Mouse (Mus musculus): Measurements from ENCODE around the gene Tcl1b5. TPM values are rescaled to one million over a fixed set of nuclear protein-coding genes. Genes with fewer than 3 reads are reported as not detected.
"Not testable (repeated sequence)": the region's sequence is repeated elsewhere in the genome, so short reads cannot be mapped to it uniquely, and the experiment has no call there.

The Tcl1b5 gene
- not detected in 2 replicates for polyA plus RNA-seq (2014; fragmentation: Nextera tagmentation; extraction: Ambion mirVana)

DNA sequence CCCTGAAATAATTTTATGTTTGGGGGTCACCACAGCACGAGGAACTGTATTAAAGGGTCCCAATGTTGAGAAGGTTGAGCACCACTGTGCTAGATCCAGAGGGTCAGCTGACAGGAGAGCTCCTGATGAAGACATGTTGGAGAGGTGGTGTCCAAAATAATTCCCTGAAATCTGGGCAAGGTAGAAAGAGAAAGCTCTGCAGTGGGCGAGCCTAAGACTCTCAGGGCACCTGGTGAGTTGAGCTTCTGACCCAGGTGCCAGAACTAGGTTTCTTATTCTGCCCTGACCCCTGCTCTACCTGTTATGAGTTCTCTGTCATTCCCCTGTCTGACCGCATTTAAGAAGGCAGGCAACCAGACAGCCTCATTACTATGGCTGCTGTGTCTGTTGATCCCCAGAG, at the start of gene Tcl1b5:
TSS of gene Tcl1b5 (plus strand) at position 301 of the 400 bp plus-strand sequence.
- not testable (repeated sequence) for H3K4me2 ChIP-seq; H3K4me1 ChIP-seq (replicated peaks; ENCODE audit: control insufficient read depth, insufficient read depth, low read length); H3K9me3 ChIP-seq (ENCODE audit: control insufficient read depth, low read length); H3K27me3 ChIP-seq (replicated peaks; ENCODE audit: control insufficient read depth, insufficient read depth, low read length); DNase-seq (ENCODE audit: low spot score); H3K27ac ChIP-seq (ENCODE audit: low read depth, low read length); H3K36me3 ChIP-seq (ENCODE audit: control insufficient read depth, insufficient read depth, low read length); ATAC-seq (replicated peaks; ENCODE audit: low FRiP score); H3K9ac ChIP-seq (ENCODE audit: low read depth, low read length); H3K4me3 ChIP-seq (ENCODE audit: low read depth, low read length)
- 54% methylated on average over 3 of the region's 3 CpGs for WGBS

DNA sequence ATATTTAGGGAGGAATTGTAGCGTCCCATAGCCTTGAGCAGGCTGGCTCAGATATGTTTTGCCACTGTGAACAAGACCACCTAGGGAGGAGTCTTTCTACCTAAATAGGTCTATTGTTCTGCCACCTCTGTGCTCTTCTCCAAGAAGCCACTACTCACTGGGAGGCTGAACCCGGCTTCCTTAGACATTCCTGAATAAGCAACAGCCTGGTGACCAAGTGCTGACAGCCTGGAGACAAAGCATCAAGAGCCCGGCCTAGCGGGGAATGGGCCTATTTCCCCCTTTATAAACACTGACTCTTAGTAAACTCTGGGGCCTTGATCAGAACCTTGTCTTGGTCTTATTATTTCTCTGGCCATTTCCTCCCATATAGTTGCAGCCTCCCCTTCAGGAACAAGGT, 49.6 kb upstream of the Tcl1b5 start:
- no peaks in the 10 kb centered on the region for H3K9me3 ChIP-seq (ENCODE audit: control insufficient read depth, low read length)
- H3K4me2 ChIP-seq: no peak overlapping the region
- no peak overlapping the region for H3K4me3 ChIP-seq (ENCODE audit: low read depth, low read length)
- no peak for DNase-seq (ENCODE audit: low spot score)
- H3K27ac ChIP-seq (ENCODE audit: low read depth, low read length): no peak overlapping the region
- no peaks in the 10 kb centered on the region for H3K36me3 ChIP-seq (ENCODE audit: control insufficient read depth, insufficient read depth, low read length)
- ATAC-seq (replicated peaks; ENCODE audit: low FRiP score): no peak
- no peaks in the 10 kb centered on the region for H3K27me3 ChIP-seq (replicated peaks; ENCODE audit: control insufficient read depth, insufficient read depth, low read length)
- WGBS: 71% methylated on average over 4 of the region's 4 CpGs
- no peaks in the 10 kb centered on the region for H3K4me1 ChIP-seq (replicated peaks; ENCODE audit: control insufficient read depth, insufficient read depth, low read length)
- H3K9ac ChIP-seq (ENCODE audit: low read depth, low read length): no peak overlapping the region

- H3K27me3 ChIP-seq (replicated peaks; ENCODE audit: control insufficient read depth, insufficient read depth, low read length): no peaks in the 10 kb centered on the region
- H3K4me1 ChIP-seq (replicated peaks; ENCODE audit: control insufficient read depth, insufficient read depth, low read length): no peaks in the 10 kb centered on the region
- no peak overlapping the region for H3K4me3 ChIP-seq (ENCODE audit: low read depth, low read length)
- 69% methylated on average over 2 of the region's 2 CpGs for WGBS
- DNase-seq (ENCODE audit: low spot score) (no peak), ATAC-seq (replicated peaks; ENCODE audit: low FRiP score) (no peak)
- H3K36me3 ChIP-seq (ENCODE audit: control insufficient read depth, insufficient read depth, low read length): no peaks in the 10 kb centered on the region
- H3K9ac ChIP-seq (ENCODE audit: low read depth, low read length): no peak overlapping the region
- H3K9me3 ChIP-seq (ENCODE audit: control insufficient read depth, low read length): no peaks in the 10 kb centered on the region
- no peak overlapping the region for H3K27ac ChIP-seq (ENCODE audit: low read depth, low read length)
- no peak overlapping the region for H3K4me2 ChIP-seq
Observed at GRCm38 (mm10) chr12:105127607-105128006, 48.5 kb upstream of the Tcl1b5 start.

DNA sequence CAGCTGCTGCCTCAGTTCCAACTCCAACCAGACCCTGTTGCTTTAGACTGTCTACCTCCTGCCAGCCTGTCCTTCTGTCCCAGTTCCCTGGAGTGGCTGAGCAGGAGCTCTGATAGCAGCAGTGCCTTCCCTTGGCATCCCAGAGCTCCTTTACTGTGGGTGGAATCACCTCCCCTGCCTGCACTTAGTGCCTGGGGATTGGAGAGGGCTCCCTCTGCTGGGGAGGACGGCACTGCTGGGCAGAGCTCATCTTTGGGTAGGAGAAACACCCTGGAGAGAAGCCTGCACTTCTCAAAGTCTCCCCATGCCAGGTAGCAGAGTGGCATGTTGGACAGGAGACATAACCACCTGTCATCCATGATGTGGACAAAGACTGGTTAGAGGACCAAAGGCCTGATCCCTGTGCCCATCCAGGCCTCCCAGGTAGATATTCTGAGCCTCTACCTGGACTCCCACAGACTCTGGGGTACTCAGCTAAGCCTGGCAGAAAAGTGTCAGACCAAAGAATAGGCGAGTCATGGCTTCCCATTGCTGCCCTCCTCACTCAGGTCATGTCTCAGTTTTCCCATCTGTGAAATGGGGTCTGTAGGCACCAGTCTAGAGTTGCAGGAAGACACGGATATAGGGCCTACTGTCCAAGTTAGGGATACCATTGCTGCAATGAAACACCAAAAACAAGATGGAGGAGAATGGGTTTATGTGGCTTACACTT, 46.5 kb upstream of the Tcl1b5 start:
- not testable (repeated sequence) for ATAC-seq (replicated peaks; ENCODE audit: low FRiP score); H3K4me3 ChIP-seq (ENCODE audit: low read depth, low read length); H3K9ac ChIP-seq (ENCODE audit: low read depth, low read length); H3K27ac ChIP-seq (ENCODE audit: low read depth, low read length); H3K27me3 ChIP-seq (replicated peaks; ENCODE audit: control insufficient read depth, insufficient read depth, low read length); H3K9me3 ChIP-seq (ENCODE audit: control insufficient read depth, low read length); H3K4me2 ChIP-seq; DNase-seq (ENCODE audit: low spot score); H3K4me1 ChIP-seq (replicated peaks; ENCODE audit: control insufficient read depth, insufficient read depth, low read length); H3K36me3 ChIP-seq (ENCODE audit: control insufficient read depth, insufficient read depth, low read length)
- 47% methylated on average over 3 of the region's 3 CpGs for WGBS

GRCm38 (mm10) chr12:105134167-105134566, 42.0 kb upstream of the Tcl1b5 start:
- not testable (repeated sequence) for H3K36me3 ChIP-seq (ENCODE audit: control insufficient read depth, insufficient read depth, low read length); H3K4me1 ChIP-seq (replicated peaks; ENCODE audit: control insufficient read depth, insufficient read depth, low read length); H3K4me3 ChIP-seq (ENCODE audit: low read depth, low read length); ATAC-seq (replicated peaks; ENCODE audit: low FRiP score); H3K9me3 ChIP-seq (ENCODE audit: control insufficient read depth, low read length); H3K27ac ChIP-seq (ENCODE audit: low read depth, low read length); H3K27me3 ChIP-seq (replicated peaks; ENCODE audit: control insufficient read depth, insufficient read depth, low read length); H3K4me2 ChIP-seq; H3K9ac ChIP-seq (ENCODE audit: low read depth, low read length); DNase-seq (ENCODE audit: low spot score)
- WGBS: 57% methylated on average over 2 of the region's 2 CpGs

DNA sequence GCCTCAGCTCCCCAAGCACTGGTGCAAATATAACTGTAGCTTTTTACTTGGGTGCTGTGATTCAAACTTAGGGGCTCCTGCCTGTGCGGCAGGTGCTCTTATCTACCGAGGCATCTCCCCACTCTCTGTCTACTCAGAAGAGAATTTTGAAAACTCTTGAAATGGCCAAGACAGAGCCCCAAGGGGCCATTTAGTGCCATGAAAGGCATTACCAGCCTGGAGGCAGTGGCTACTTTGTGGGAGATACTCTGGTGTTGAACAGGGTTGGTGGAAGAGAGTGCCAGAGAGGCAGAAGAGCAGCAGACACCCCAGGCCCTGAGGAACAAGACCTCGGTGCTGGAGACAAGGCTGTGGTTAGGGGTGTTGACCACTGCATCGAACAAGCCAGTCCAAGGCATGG, 41.3 kb upstream of the Tcl1b5 start:
- not testable (repeated sequence) for DNase-seq (ENCODE audit: low spot score); H3K9ac ChIP-seq (ENCODE audit: low read depth, low read length); H3K4me1 ChIP-seq (replicated peaks; ENCODE audit: control insufficient read depth, insufficient read depth, low read length); H3K27me3 ChIP-seq (replicated peaks; ENCODE audit: control insufficient read depth, insufficient read depth, low read length); H3K9me3 ChIP-seq (ENCODE audit: control insufficient read depth, low read length); H3K4me2 ChIP-seq; ATAC-seq (replicated peaks; ENCODE audit: low FRiP score); H3K4me3 ChIP-seq (ENCODE audit: low read depth, low read length); H3K27ac ChIP-seq (ENCODE audit: low read depth, low read length); H3K36me3 ChIP-seq (ENCODE audit: control insufficient read depth, insufficient read depth, low read length)
- WGBS: 65% methylated on average over 4 of the region's 4 CpGs

GRCm38 (mm10) chr12:105137729-105138128, 38.4 kb upstream of the Tcl1b5 start:
- not testable (repeated sequence) for ATAC-seq (replicated peaks; ENCODE audit: low FRiP score); H3K9me3 ChIP-seq (ENCODE audit: control insufficient read depth, low read length); H3K9ac ChIP-seq (ENCODE audit: low read depth, low read length); DNase-seq (ENCODE audit: low spot score); H3K4me1 ChIP-seq (replicated peaks; ENCODE audit: control insufficient read depth, insufficient read depth, low read length); H3K36me3 ChIP-seq (ENCODE audit: control insufficient read depth, insufficient read depth, low read length); H3K4me2 ChIP-seq; H3K27me3 ChIP-seq (replicated peaks; ENCODE audit: control insufficient read depth, insufficient read depth, low read length); H3K4me3 ChIP-seq (ENCODE audit: low read depth, low read length); H3K27ac ChIP-seq (ENCODE audit: low read depth, low read length)
- 74% methylated on average over 1 of the region's 1 CpGs for whole genome bisulfite sequencing

- Histone ChIP-seq H3K4me1 (replicated peaks; ENCODE audit: control insufficient read depth, insufficient read depth, low read length) (no peaks in the 10 kb centered on the region), H3K4me3 (ENCODE audit: low read depth, low read length) (no peak overlapping the region), H3K9me3 (ENCODE audit: control insufficient read depth, low read length) (no peaks in the 10 kb centered on the region), H3K27ac (ENCODE audit: low read depth, low read length) (no peak overlapping the region), H3K9ac (ENCODE audit: low read depth, low read length) (no peak overlapping the region), H3K27me3 (replicated peaks; ENCODE audit: control insufficient read depth, insufficient read depth, low read length) (no peaks in the 10 kb centered on the region), H3K4me2 (no peak overlapping the region), H3K36me3 (ENCODE audit: control insufficient read depth, insufficient read depth, low read length) (no peaks in the 10 kb centered on the region)
- DNase-seq (ENCODE audit: low spot score) (no peak), ATAC-seq (replicated peaks; ENCODE audit: low FRiP score) (no peak)
- 83% methylated on average over 3 of the region's 3 CpGs for WGBS
Observed at GRCm38 (mm10) chr12:105143096-105143495, 33.0 kb upstream of the Tcl1b5 start.

DNA sequence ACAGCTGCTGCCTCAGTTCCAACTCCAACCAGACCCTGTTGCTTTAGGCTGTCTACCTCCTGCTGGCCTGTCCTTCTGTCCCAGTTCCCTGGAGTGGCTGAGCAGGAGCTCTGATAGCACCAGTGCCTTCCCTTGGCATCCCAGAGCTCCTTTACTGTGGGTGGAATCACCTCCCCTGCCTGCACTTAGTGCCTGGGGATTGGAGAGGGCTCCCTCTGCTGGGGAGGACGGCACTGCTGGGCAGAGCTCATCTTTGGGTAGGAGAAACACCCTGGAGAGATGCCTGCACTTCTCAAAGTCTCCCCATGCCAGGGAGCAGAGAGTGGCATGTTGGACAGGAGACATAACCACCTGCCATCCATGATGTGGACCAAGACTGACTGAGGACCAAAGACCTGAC, 31.2 kb upstream of the Tcl1b5 start:
- not testable (repeated sequence) for H3K27ac ChIP-seq (ENCODE audit: low read depth, low read length); DNase-seq (ENCODE audit: low spot score); H3K4me1 ChIP-seq (replicated peaks; ENCODE audit: control insufficient read depth, insufficient read depth, low read length); H3K4me3 ChIP-seq (ENCODE audit: low read depth, low read length); H3K4me2 ChIP-seq; ATAC-seq (replicated peaks; ENCODE audit: low FRiP score); H3K36me3 ChIP-seq (ENCODE audit: control insufficient read depth, insufficient read depth, low read length); H3K9me3 ChIP-seq (ENCODE audit: control insufficient read depth, low read length); H3K27me3 ChIP-seq (replicated peaks; ENCODE audit: control insufficient read depth, insufficient read depth, low read length); H3K9ac ChIP-seq (ENCODE audit: low read depth, low read length)
- WGBS: 22% methylated on average over 1 of the region's 1 CpGs

All from liver, embryonic 11.5 days (tissue).